Mouse (Mus musculus) layer of hippocampus, postnatal 10 days (tissue): ENCODE data around the gene Gmeb2. TPM values are rescaled to one million over a fixed set of nuclear protein-coding genes. Genes with fewer than 3 reads are reported as not detected.
A peak's percentile ranks its signal among the peaks of the same experiment; 100 is the strongest.

ENCODE experiments used
- DNase-seq, 2 experiments: peaks; one replicate each; pipeline ENCODE4 v3.0.0; 2021; ENCODE audit warnings: low spot score in 2 of 2
- total RNA-seq, 2 experiments: library from RNA; stranded (reverse); gene quantifications; 2 replicates each; pipeline ENCODE4 v1.2.3; 2021

Gene Gmeb2
- total RNA-seq, 2 experiments from 2014 or later, result 17.5 to 18.6 TPM

DNA sequence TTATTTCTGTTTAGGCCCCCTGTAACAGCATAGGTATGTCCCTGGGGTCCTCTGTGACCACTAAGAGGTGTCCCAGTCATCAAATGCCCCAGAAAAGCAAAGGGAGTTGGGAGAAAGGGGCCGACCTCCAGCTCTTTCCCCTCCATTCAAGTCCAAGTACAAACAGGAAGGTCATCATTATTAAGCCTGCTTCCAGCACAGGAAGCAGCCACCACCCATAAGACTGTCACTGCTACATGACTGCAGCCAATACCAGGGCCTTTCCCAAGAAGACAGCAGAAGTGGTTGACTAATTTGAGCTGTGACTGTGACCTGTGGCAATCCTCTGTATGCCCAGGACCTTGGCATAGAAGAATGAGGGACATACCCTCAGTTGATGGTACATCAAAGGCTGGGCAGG is 59.5 kb downstream of the Gmeb2 start:
- no peak for DNase-seq

DNA sequence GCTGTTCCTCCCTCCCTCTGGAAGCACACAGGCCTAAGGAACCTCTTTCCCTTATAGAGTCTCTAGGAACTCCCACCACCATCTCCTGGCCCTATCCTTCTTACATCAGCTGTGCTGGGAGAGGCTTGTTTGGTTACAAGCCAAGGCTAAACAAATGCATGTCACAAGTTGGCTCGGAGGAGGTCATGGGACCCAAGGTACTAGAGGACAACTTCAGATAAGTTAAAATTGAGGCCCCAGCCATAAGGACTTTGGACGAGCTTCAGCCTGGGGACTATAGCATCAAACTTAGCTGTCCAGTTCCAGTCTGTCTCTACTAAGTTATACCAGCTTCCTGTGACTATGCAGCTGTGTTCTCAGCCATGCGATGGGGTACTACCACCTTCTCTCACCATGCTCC is 60.7 kb downstream of the Gmeb2 start:
- DNase-seq, result no peak

DNA sequence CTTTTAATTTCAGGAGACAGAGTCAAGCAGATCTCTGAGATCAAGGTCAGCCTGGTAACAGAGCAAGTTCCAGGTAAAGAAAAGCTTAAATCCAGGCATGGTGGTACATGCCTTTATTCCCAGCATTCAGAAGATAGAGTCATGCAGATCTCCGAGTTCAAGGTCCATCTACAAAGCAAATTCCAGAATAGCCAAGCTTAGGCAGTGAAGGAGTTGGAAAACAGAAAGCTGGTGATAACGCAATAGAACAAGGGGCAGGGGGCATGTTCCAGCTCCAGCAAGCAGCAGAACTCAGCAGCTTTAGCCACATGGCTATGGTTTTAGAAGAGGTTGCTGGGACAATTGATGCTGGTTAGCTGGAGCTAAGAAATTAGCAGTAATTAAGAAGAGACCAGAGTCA is 62.8 kb downstream of the Gmeb2 start:
- no peak for DNase-seq

DNA sequence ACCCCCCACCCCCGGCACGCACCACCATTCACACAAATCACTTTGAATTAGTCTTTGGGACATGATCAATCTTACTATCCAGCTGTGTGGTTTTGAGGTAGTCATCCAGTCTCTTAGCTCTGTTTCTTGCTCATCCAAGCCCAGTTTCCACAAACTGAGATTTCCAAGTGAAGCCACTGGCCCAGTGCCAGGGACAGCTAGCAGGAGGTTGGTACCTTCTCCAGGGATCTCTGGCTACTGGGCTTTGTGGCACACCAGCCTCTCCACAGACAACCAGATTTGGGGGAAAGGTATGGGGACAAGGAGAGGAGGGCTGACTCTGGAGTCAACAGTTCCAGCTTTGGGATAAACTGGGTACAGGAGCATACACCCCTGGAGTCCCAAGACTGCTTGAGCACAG is 67.5 kb downstream of the Gmeb2 start:
- DNase-seq, result no peak

DNA sequence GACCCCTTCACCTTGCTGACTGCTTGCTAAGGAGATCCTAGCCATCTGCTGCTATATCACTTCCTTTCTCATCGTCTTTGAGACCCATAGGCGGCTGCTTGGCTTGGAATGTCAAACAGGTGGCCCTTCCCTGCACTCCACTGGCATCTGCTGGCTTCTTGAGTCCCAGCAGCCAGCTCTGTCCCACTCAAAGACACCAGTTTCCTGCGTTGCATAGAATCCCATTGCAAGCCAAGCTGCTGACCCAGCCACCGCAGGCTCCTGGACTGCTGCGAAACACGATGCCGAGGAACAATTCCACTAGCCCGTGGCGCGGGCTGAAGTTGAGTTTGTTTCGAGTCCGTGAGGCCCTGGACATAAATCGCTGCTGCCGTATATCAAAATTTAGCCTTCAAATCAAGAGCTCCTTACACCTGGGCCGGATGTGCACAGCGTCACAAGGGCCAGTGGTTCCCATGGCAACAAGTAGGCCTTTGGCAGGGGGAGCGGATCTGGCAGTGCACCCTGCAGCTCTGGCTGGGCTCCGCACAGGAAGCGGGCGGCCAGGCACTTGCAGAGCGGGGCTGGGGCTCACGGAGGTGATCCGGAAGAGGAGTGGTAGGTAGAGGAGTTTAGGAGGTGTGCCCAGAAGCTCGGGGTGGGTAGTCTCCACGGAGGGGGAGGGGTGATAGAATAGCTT is 68.2 kb downstream of the Gmeb2 start, which contains the start of gene Fndc11:
Gene Fndc11, plus strand, starts transcription at position 476 of the 679 bp plus-strand sequence.
- DNase-seq, result peak; percentile 68 to 72

DNA sequence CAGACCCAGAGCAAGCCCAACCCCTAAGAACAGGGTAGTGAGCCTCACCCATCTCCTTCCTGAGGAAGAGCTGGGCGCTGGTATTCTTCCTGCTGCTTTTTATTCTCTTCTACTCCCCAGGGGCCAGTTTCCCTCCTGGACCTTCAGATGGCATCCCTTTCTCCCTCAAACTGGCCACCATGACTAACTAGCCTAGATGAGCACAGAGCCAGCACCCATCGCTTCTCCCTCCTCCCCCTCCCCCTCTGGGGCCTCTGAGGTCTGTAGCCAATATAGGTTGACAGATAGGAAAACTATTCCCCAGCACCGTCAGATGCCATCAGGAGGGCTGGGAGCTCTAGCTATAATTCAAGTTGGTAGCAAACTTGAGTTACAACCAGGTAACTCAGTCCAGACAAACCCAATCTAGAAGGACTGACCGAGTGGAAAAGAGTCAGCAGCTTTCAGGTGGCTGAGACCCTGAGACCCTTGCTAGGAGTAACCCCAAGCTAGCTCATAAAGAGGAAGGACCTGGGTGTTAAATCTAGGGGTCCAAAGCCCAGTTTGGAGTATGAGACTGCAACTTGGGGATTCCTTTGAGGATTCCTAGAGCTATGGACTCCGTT is 68.9 kb downstream of the Gmeb2 start:
- DNase-seq, result no peak

DNA sequence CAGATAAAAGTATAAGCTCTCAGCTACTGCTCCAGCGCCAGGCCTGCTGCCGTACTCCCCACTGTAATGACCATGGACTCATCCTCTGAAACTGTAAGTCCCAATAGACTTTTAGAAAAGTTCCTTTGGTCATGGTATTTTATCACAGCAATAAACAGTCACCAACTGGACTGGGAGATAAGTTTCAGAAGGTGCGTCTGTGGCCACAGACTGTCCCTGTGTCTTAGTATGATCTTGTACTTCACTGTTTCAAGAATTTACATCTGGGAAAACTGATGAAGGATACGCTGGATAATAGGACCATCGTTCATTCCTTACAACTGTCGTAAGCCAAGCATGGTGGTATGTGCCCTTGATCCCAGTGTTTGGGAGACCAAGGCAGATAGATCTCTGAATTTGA is 71.8 kb downstream of the Gmeb2 start:
- DNase-seq, result no peak

DNA sequence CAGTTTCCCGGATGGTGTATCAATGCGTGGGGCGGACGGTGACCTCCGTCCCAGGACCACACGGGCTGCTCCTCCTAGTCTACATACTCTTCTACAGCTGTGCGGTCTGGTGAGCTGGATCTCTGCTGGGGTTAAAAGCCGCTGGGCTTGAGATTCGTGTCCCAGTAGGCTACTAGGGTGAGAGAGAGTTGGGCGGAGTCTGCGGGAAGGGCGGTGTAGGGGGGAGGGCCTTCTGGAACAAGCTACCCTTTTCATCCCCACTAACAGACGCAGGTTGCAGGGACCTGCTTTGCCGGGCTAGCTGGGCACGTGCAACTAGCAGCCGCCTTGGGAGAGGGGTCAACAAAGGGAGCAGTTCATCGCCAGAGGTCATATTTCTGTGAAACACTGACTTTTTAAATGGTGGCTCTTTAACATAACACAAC is 74.8 kb downstream of the Gmeb2 start, which contains the start of gene Srms:
Gene Srms, minus strand, starts transcription at position 165 of the 425 bp plus-strand sequence.
- peak in 1 of 2 experiments; percentile 12 for DNase-seq

DNA sequence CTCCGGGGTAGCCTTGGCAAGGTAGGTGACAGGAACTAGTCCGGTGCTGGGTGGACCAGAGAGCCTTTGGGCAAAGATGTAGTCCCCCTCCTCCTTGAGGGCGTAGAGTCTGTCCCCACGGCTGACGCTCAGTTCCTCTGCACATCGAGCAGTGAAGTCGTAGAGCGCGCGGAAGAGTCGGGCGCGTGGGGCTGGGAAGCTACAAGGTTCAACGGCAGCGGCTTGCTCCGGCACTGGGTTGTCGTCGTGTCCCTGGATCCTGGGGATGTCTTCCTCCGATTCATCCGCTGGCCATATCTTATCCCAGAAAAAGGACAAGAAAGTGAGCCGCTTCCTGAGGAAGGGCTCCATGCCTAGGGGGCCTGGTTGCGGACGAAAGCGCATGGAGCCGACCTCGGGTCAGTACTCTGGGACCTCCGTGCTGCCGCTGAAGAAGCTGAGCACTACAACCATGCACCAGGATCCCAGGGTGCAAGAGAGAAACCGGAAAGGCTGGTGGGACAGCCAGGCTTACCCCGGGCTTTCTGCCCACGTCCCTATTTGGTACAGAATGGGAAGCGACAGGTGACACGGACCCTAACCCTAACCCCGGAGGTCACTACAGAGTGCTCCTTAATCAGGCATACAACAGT is 75.3 kb downstream of the Gmeb2 start:
- DNase-seq, result peak in 1 of 2 experiments; percentile 16

DNA sequence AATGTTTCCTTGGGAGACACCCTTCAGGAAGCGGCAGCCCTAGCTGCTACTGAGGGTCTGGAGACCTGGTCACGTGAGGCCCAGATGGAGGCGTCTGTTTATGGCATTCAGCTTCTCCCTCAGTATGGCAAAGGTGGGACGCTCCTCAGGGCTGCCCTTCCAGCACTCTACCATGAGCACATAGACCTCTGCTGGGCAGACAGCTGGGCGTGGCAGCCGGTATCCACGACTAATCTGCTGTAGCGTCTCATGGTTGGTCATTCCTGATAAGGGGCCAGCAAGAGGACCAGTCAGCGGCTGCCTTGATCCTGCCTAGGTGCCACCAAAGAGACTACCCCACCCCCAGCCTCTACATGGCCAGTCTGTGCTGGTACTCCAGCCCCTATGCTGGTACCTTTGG is 81.7 kb downstream of the Gmeb2 start:
- no peak for DNase-seq

DNA sequence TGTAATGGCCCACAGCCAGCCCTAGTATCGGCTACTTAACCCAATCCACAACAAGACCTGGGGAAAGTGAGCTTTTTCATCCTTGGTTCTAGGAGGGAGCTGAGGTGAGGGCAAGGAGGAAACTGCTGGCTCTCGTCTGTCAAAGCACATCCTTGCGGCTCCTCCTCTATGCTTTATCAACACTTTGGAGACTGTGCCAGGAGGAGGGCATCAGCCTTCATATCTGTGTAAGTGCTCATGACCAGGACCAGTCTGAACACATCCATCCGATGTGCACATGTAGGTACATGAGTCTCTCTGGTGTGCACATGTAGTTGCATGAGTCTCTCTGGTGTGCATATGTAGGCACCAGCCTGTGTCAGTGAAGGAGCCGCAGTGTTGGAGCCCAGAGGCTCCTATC is 82.2 kb downstream of the Gmeb2 start:
- no peak for DNase-seq

DNA sequence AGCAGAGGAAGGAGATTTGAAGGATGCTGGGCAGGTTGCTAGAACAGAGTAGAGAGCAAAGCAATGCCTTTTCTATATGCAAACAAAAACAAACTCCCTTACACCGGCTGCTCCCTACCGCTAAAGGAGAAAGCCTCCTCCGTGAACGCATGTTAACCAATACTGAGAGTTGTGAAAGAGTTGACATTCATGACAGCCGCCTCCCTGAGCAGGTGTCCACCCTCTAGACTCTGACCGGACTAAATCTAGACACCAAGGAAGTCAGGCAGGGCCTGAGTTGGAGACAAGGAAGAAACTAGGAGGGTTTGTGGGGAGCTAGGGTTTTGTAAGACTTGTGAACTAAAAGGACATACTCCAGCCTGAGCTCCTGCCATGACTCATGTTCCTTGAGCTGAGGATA is 84.9 kb downstream of the Gmeb2 start:
- DNase-seq, result no peak

DNA sequence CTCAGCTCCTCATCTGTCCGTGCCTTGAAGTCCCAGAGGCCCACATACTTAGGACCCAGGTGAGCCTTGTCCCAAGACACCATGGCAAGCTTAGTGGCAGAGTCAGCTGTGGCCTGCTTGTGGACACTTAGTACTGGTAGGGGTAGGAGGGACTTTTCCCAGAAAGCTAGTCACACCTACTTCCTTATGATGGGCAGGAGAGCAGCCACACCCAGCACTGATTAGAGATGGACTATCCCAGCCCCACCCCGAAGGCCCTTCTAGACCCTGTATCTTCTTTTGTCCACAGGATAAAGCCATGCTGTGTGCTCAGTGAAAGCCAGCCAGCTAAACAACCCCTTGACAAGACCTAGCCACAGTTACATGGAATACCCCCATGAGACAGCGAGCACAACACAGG is 85.4 kb downstream of the Gmeb2 start, which contains the start of gene Ptk6:
Gene Ptk6, minus strand, starts transcription at position 368 of the 400 bp plus-strand sequence.
- no peak for DNase-seq

DNA sequence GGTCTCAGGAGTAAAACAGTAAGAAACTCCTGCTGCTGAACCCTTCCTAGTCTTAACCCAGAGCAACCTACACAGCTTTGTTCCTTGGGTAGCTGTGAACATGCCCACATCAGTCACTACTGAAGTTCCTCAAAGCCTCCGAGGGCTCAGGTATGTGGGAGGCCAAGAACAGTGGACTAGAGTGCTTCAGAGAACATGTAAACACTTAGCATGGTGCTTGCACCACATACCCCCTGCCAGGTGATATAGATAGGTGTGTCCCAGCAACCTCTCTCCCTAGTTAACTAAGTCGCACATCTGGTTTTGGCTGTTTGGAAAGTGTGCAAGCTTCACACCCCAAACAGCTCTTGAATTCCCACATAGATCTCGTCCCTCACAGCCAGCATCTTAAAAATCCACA is 86.2 kb downstream of the Gmeb2 start:
- no peak for DNase-seq

Other genes starting within 250 kb of the Gmeb2 start
- 10 to 100 TPM; 32.4 to 33.7 TPM for gene Chrna4, start 244.5 kb downstream of the Gmeb2 start, total RNA-seq
- gene Kcnq2, start 152.7 kb downstream of the Gmeb2 start, total RNA-seq, result 100 to 1,000 TPM; 213 to 234 TPM
- gene Eef1a2, start 131.0 kb downstream of the Gmeb2 start, total RNA-seq, result 100 to 1,000 TPM; 674 to 713 TPM
- 100 to 1,000 TPM; 135 to 146 TPM for gene Ppdpf, start 100.8 kb downstream of the Gmeb2 start, total RNA-seq
- not detected for gene Ptk6, start 85.2 kb downstream of the Gmeb2 start, total RNA-seq
- under 1 TPM in 1 of 2 experiments, not detected in 1; 0.25 TPM for gene Srms, start 74.8 kb downstream of the Gmeb2 start, total RNA-seq
- not detected for gene Fndc11, start 68.0 kb downstream of the Gmeb2 start, total RNA-seq
- gene Helz2, start 46.0 kb downstream of the Gmeb2 start, total RNA-seq, result 1 to 10 TPM; 1.2 to 1.8 TPM
- 1,000 to 10,000 TPM in 1 of 2 experiments, 100 to 1,000 TPM in 1; 968 to 1,016 TPM for gene Stmn3, start 26.5 kb upstream of the Gmeb2 start, total RNA-seq
- gene Rtel1, start 31.7 kb upstream of the Gmeb2 start, total RNA-seq, result 10 to 100 TPM; 39.5 to 46.1 TPM
- gene Zgpat, start 76.9 kb upstream of the Gmeb2 start, total RNA-seq, result 10 to 100 TPM; 64.3 to 74.5 TPM
- gene Arfrp1, start 77.4 kb upstream of the Gmeb2 start, total RNA-seq, result 10 to 100 TPM; 35.4 to 40.8 TPM
- gene Lime1, start 92.0 kb upstream of the Gmeb2 start, total RNA-seq, result 10 to 100 TPM; 30.3 to 32.0 TPM
- 10 to 100 TPM; 14.7 to 17.5 TPM for gene Zbtb46, start 171.4 kb upstream of the Gmeb2 start, total RNA-seq
- not detected for gene Abhd16b, start 205.2 kb upstream of the Gmeb2 start, total RNA-seq
- 10 to 100 TPM; 75.7 to 87.8 TPM for gene Tpd52l2, start 209.1 kb upstream of the Gmeb2 start, total RNA-seq
- 100 to 1,000 TPM; 253 to 296 TPM for gene Dnajc5, start 232.4 kb upstream of the Gmeb2 start, total RNA-seq